Mouse (Mus musculus): ENCODE data around the gene Olfr463. TPM values are rescaled to one million over a fixed set of nuclear protein-coding genes. Genes with fewer than 3 reads are reported as not detected.

Olfr463 gene
- not detected in 2 replicates for total RNA-seq (2012; rRNA removed)

GRCm38 (mm10) chr11:87897287-87897686 lies at the start of gene Olfr463:
Gene Olfr463, minus strand, starts transcription at chr11:87897387.
- no peak within 1 kb of the TSS for H3K9ac ChIP-seq (ENCODE audit: insufficient read depth, low read depth, low read length, poor library complexity, severe bottlenecking)
- no peak within 1 kb of the TSS for H3K27ac ChIP-seq (ENCODE audit: insufficient read depth, low read depth, low read length, poor library complexity, severe bottlenecking)
- no peak for DNase-seq (ENCODE audit: low read depth, low spot score)
- H3K9me3 ChIP-seq (ENCODE audit: control insufficient read depth, insufficient read depth, low read depth, low read length): no peaks in the 10 kb centered on the region
- in situ Hi-C loops (cut with MboI; ENCODE audit: low sequenced_read_pairs in 2 of 2, unreplicated experiment in 2 of 2): no loop called here
- no peaks in the 10 kb centered on the region for H3K4me1 ChIP-seq (ENCODE audit: control insufficient read depth in 2 of 2, insufficient read depth in 2 of 2, low read length in 2 of 2, poor library complexity in 1 of 2)
- H3K36me3 ChIP-seq (ENCODE audit: control insufficient read depth, insufficient read depth, low read length, poor library complexity, severe bottlenecking): no peaks in the 10 kb centered on the region
- TF ChIP-seq HCFC1 (IDR thresholded peaks at IDR 0.05; ENCODE audit: borderline replicate concordance, insufficient read depth, low read length) (no peak), CHD2 (IDR thresholded peaks at IDR 0.05; ENCODE audit: low read depth, low read length) (no peak), MAFK (IDR thresholded peaks at IDR 0.05; ENCODE audit: insufficient read depth, low read depth, low read length) (no peak), ZNF384 (IDR thresholded peaks at IDR 0.05; ENCODE audit: low read depth, low read length) (no peak), ZC3H11A (IDR thresholded peaks at IDR 0.05; ENCODE audit: borderline replicate concordance, low read depth, low read length) (no peak)
- no peak within 1 kb of the TSS for H3K4me3 ChIP-seq (ENCODE audit: insufficient read depth in 1 of 2, low read depth in 1 of 2, low read length in 2 of 2, poor library complexity in 1 of 2, severe bottlenecking in 1 of 2)

GRCm38 (mm10) chr11:87935467-87935866 lies 38.3 kb upstream of the Olfr463 start:
- no peak for DNase-seq (ENCODE audit: low read depth, low spot score)
- Histone ChIP-seq H3K36me3 (ENCODE audit: control insufficient read depth, insufficient read depth, low read length, poor library complexity, severe bottlenecking) (no peaks in the 10 kb centered on the region), H3K9me3 (ENCODE audit: control insufficient read depth, insufficient read depth, low read depth, low read length) (no peaks in the 10 kb centered on the region), H3K4me1 (ENCODE audit: control insufficient read depth in 2 of 2, insufficient read depth in 2 of 2, low read length in 2 of 2, poor library complexity in 1 of 2) (no peaks in the 10 kb centered on the region), H3K9ac (ENCODE audit: insufficient read depth, low read depth, low read length, poor library complexity, severe bottlenecking) (no peak overlapping the region), H3K27ac (ENCODE audit: insufficient read depth, low read depth, low read length, poor library complexity, severe bottlenecking) (no peak overlapping the region), H3K4me3 (ENCODE audit: insufficient read depth in 1 of 2, low read depth in 1 of 2, low read length in 2 of 2, poor library complexity in 1 of 2, severe bottlenecking in 1 of 2) (no peak overlapping the region)
- TF ChIP-seq MAFK (IDR thresholded peaks at IDR 0.05; ENCODE audit: insufficient read depth, low read depth, low read length): no peak
- no peak for TF ChIP-seq HCFC1 (IDR thresholded peaks at IDR 0.05; ENCODE audit: borderline replicate concordance, insufficient read depth, low read length)
- in situ Hi-C loops (cut with MboI; ENCODE audit: low sequenced_read_pairs in 2 of 2, unreplicated experiment in 2 of 2): no loop called here

- no peak for TF ChIP-seq ZC3H11A (IDR thresholded peaks at IDR 0.05; ENCODE audit: borderline replicate concordance, low read depth, low read length)
- TF ChIP-seq HCFC1 (IDR thresholded peaks at IDR 0.05; ENCODE audit: borderline replicate concordance, insufficient read depth, low read length): no peak
- TF ChIP-seq ZNF384 (IDR thresholded peaks at IDR 0.05; ENCODE audit: low read depth, low read length): no peak
- no peak for TF ChIP-seq MAFK (IDR thresholded peaks at IDR 0.05; ENCODE audit: insufficient read depth, low read depth, low read length)
- in situ Hi-C loops (cut with MboI; ENCODE audit: low sequenced_read_pairs in 2 of 2, unreplicated experiment in 2 of 2): no loop called here
- H3K4me3 ChIP-seq (ENCODE audit: insufficient read depth in 1 of 2, low read depth in 1 of 2, low read length in 2 of 2, poor library complexity in 1 of 2, severe bottlenecking in 1 of 2): no peak overlapping the region
- no peaks in the 10 kb centered on the region for H3K4me1 ChIP-seq (ENCODE audit: control insufficient read depth in 2 of 2, insufficient read depth in 2 of 2, low read length in 2 of 2, poor library complexity in 1 of 2)
- no peak for DNase-seq (ENCODE audit: low read depth, low spot score)
- no peaks in the 10 kb centered on the region for H3K9me3 ChIP-seq (ENCODE audit: control insufficient read depth, insufficient read depth, low read depth, low read length)
- no peak overlapping the region for H3K9ac ChIP-seq (ENCODE audit: insufficient read depth, low read depth, low read length, poor library complexity, severe bottlenecking)
- H3K36me3 ChIP-seq (ENCODE audit: control insufficient read depth, insufficient read depth, low read length, poor library complexity, severe bottlenecking): no peaks in the 10 kb centered on the region
- no peak overlapping the region for H3K27ac ChIP-seq (ENCODE audit: insufficient read depth, low read depth, low read length, poor library complexity, severe bottlenecking)
These were observed 36.5 kb upstream of the Olfr463 start for GRCm38 (mm10) chr11:87933731-87934130.

GRCm38 (mm10) chr11:87930348-87930747 lies 33.2 kb upstream of the Olfr463 start:
- Histone ChIP-seq H3K27ac (ENCODE audit: insufficient read depth, low read depth, low read length, poor library complexity, severe bottlenecking) (no peak overlapping the region), H3K9ac (ENCODE audit: insufficient read depth, low read depth, low read length, poor library complexity, severe bottlenecking) (no peak overlapping the region), H3K4me3 (ENCODE audit: insufficient read depth in 1 of 2, low read depth in 1 of 2, low read length in 2 of 2, poor library complexity in 1 of 2, severe bottlenecking in 1 of 2) (no peak overlapping the region), H3K36me3 (ENCODE audit: control insufficient read depth, insufficient read depth, low read length, poor library complexity, severe bottlenecking) (no peaks in the 10 kb centered on the region), H3K9me3 (ENCODE audit: control insufficient read depth, insufficient read depth, low read depth, low read length) (no peaks in the 10 kb centered on the region), H3K4me1 (ENCODE audit: control insufficient read depth in 2 of 2, insufficient read depth in 2 of 2, low read length in 2 of 2, poor library complexity in 1 of 2) (no peaks in the 10 kb centered on the region)
- no peak for DNase-seq (ENCODE audit: low read depth, low spot score)
- TF ChIP-seq ZNF384 (IDR thresholded peaks at IDR 0.05; ENCODE audit: low read depth, low read length) (no peak), HCFC1 (IDR thresholded peaks at IDR 0.05; ENCODE audit: borderline replicate concordance, insufficient read depth, low read length) (no peak), CHD2 (IDR thresholded peaks at IDR 0.05; ENCODE audit: low read depth, low read length) (no peak), MAFK (IDR thresholded peaks at IDR 0.05; ENCODE audit: insufficient read depth, low read depth, low read length) (peak; percentile 65; the same call in 1 of the 2 replicates), ZC3H11A (IDR thresholded peaks at IDR 0.05; ENCODE audit: borderline replicate concordance, low read depth, low read length) (no peak)
- in situ Hi-C loops (cut with MboI; ENCODE audit: low sequenced_read_pairs in 2 of 2, unreplicated experiment in 2 of 2): no loop called here

GRCm38 (mm10) chr11:87920966-87921365 lies 23.8 kb upstream of the Olfr463 start, which contains the start of gene Olfr464:
Gene Olfr464, minus strand, starts transcription at chr11:87920967.
- Histone ChIP-seq H3K9me3 (ENCODE audit: control insufficient read depth, insufficient read depth, low read depth, low read length) (no peaks in the 10 kb centered on the region), H3K4me3 (ENCODE audit: insufficient read depth in 1 of 2, low read depth in 1 of 2, low read length in 2 of 2, poor library complexity in 1 of 2, severe bottlenecking in 1 of 2) (no peak within 1 kb of the TSS), H3K9ac (ENCODE audit: insufficient read depth, low read depth, low read length, poor library complexity, severe bottlenecking) (no peak within 1 kb of the TSS), H3K27ac (ENCODE audit: insufficient read depth, low read depth, low read length, poor library complexity, severe bottlenecking) (no peak within 1 kb of the TSS), H3K36me3 (ENCODE audit: control insufficient read depth, insufficient read depth, low read length, poor library complexity, severe bottlenecking) (no peaks in the 10 kb centered on the region), H3K4me1 (ENCODE audit: control insufficient read depth in 2 of 2, insufficient read depth in 2 of 2, low read length in 2 of 2, poor library complexity in 1 of 2) (no peaks in the 10 kb centered on the region; a peak in 1 of 4 replicates)
- TF ChIP-seq ZNF384 (IDR thresholded peaks at IDR 0.05; ENCODE audit: low read depth, low read length) (no peak), CHD2 (IDR thresholded peaks at IDR 0.05; ENCODE audit: low read depth, low read length) (no peak), HCFC1 (IDR thresholded peaks at IDR 0.05; ENCODE audit: borderline replicate concordance, insufficient read depth, low read length) (no peak), MAFK (IDR thresholded peaks at IDR 0.05; ENCODE audit: insufficient read depth, low read depth, low read length) (no peak), ZC3H11A (IDR thresholded peaks at IDR 0.05; ENCODE audit: borderline replicate concordance, low read depth, low read length) (no peak)
- peak; percentile 71 for DNase-seq (ENCODE audit: low read depth, low spot score)
- in situ Hi-C loops (cut with MboI; ENCODE audit: low sequenced_read_pairs in 2 of 2, unreplicated experiment in 2 of 2): no loop called here
